Mouse (Mus musculus): ENCODE measurements around the gene 4930563M21Rik.
"Not testable (repeated sequence)": the region's sequence is repeated elsewhere in the genome, so short reads cannot be mapped to it uniquely, and the experiment has no call there.

4930563M21Rik gene

GRCm38 (mm10) chr9:56010450-56010849, at the start of gene 4930563M21Rik:
Gene 4930563M21Rik, minus strand, starts transcription at chr9:56010550.
- DNase-seq (ENCODE audit: extremely low read depth, low read depth), result no peak

GRCm38 (mm10) chr9:56056147-56056546, 45.8 kb upstream of the 4930563M21Rik start:
- no peak for DNase-seq (ENCODE audit: extremely low read depth, low read depth)

- no peak for DNase-seq (ENCODE audit: extremely low read depth, low read depth)
Measured at GRCm38 (mm10) chr9:56053796-56054195, 43.4 kb upstream of the 4930563M21Rik start.

GRCm38 (mm10) chr9:56042181-56042621, 31.9 kb upstream of the 4930563M21Rik start:
- peak; percentile 53 for DNase-seq (ENCODE audit: extremely low read depth, low read depth)

- DNase-seq (ENCODE audit: extremely low read depth, low read depth), result peak; percentile 78
Measured at GRCm38 (mm10) chr9:56041372-56042180, 31.2 kb upstream of the 4930563M21Rik start, which contains the start of gene Rcn2. Gene Rcn2, plus strand, starts transcription at chr9:56041845.

GRCm38 (mm10) chr9:56032219-56032618, 21.9 kb upstream of the 4930563M21Rik start:
- DNase-seq (ENCODE audit: extremely low read depth, low read depth), result peak; percentile 3

- no peak for DNase-seq (ENCODE audit: extremely low read depth, low read depth)
Measured at GRCm38 (mm10) chr9:56027292-56027691, 16.9 kb upstream of the 4930563M21Rik start.

- peak; percentile 11 for DNase-seq (ENCODE audit: extremely low read depth, low read depth)
Measured at GRCm38 (mm10) chr9:56024772-56025171, 14.4 kb upstream of the 4930563M21Rik start.

GRCm38 (mm10) chr9:56004679-56005078, 5.7 kb downstream of the 4930563M21Rik start:
- DNase-seq (ENCODE audit: extremely low read depth, low read depth), result not testable (repeated sequence)

GRCm38 (mm10) chr9:55946819-55947218, 63.5 kb downstream of the 4930563M21Rik start:
- peak; percentile 53 for DNase-seq (ENCODE audit: extremely low read depth, low read depth)

- no peak for DNase-seq (ENCODE audit: extremely low read depth, low read depth)
Measured at GRCm38 (mm10) chr9:55941356-55941755, 69.0 kb downstream of the 4930563M21Rik start.

GRCm38 (mm10) chr9:55938618-55938985, 71.7 kb downstream of the 4930563M21Rik start:
- DNase-seq (ENCODE audit: extremely low read depth, low read depth), result no peak

GRCm38 (mm10) chr9:55937664-55938617, 72.4 kb downstream of the 4930563M21Rik start, which contains the start of gene Scaper:
Gene Scaper, minus strand, starts transcription at chr9:55938119.
- DNase-seq (ENCODE audit: extremely low read depth, low read depth), result peak; percentile 62

GRCm38 (mm10) chr9:55937224-55937663, 73.1 kb downstream of the 4930563M21Rik start:
- DNase-seq (ENCODE audit: extremely low read depth, low read depth), result no peak

GRCm38 (mm10) chr9:55932482-55932881, 77.9 kb downstream of the 4930563M21Rik start:
- DNase-seq (ENCODE audit: extremely low read depth, low read depth), result no peak

GRCm38 (mm10) chr9:55918579-55918978, 91.8 kb downstream of the 4930563M21Rik start:
- DNase-seq (ENCODE audit: extremely low read depth, low read depth), result no peak

- no peak for DNase-seq (ENCODE audit: extremely low read depth, low read depth)
Measured at GRCm38 (mm10) chr9:55916751-55917150, 93.6 kb downstream of the 4930563M21Rik start.
